ENCODE assay signal across 20 mouse cellular contexts in the genomic region with DNA sequence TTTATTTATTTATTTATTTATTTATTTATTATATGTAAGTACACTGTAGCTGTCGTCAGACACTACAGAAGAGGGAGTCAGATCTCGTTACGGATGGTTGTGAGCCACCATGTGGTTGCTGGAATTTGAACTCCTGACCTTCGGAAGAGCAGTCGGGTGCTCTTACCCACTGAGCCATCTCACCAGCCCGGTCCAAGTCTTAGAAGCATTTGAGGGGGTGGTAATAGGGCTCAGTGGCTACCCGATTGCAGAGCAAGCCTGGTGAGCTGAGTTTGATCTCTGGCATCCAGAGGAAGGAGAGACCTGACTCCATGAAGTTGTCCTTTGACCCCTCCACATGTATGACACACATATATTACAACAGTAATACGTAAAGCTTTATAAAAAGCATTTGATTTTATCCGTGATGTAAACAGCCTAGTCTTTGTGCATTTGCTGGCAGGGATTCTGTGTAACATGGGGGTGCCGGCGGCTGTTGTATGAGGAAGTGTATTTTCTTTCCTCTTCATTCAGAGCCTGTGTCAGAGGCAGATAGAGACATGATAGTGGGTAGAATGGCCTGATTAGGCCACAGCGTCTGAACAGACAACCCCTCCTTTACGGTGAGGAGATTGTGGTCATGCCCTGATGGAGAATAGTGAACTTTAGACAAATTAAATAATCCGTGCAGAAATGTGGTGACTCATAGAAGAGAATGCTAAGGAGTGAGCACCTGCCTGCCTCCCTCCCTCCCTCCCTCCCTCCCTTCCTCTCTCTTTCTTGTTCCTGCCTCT. TPM values are rescaled to one million over a fixed set of nuclear protein-coding genes. Genes with fewer than 3 reads are reported as not detected.
DNase-seq lines count a peak whose midpoint lies in the region; ATAC-seq and TF ChIP-seq lines count a peak whose summit lies in the region.
"Had no signal": no experiment of that assay in that cellular context is flagged by ENCODE, and none has a peak within 500 bp of the region (broad histone marks: within the 10 kb centered on the region; RNA-seq: fewer than 3 reads in every experiment).

No protein-coding gene starts in this region.

- no peaks in the 10 kb centered on the region for H3K9me3 ChIP-seq in forebrain, embryonic 13.5 days (replicated peaks)
- H3K9me3 ChIP-seq in forebrain, embryonic 10.5 days, result no peaks in the 10 kb centered on the region
- no peaks in the 10 kb centered on the region for H3K9me3 ChIP-seq in forebrain, embryonic 16.5 days (ENCODE audit: control insufficient read depth, low read length)
- H3K9me3 ChIP-seq in kidney, postnatal 0 days (replicated peaks; ENCODE audit: low read length), result no peaks in the 10 kb centered on the region
- H3K9me3 ChIP-seq: embryonic facial prominence, embryonic 15.5 days; heart, embryonic 10.5 days; hindbrain, embryonic 12.5 days; liver, embryonic 12.5 days; lung, embryonic 15.5 days; megakaryocyte, embryonic 14.5 days; neural tube, embryonic 13.5 days had no signal

- no peak for TF ChIP-seq CTCF in kidney, postnatal 0 days (IDR thresholded peaks at IDR 0.05; ENCODE audit: low read depth)

- no peak overlapping the region for H3K9ac ChIP-seq in forebrain, embryonic 13.5 days
- H3K9ac ChIP-seq in forebrain, embryonic 16.5 days (replicated peaks; ENCODE audit: low read depth, low read length), result no peak overlapping the region
- H3K9ac ChIP-seq in kidney, postnatal 0 days (ENCODE audit: low read depth, low read length), result no peak overlapping the region
- H3K9ac ChIP-seq: embryonic facial prominence, embryonic 15.5 days; hindbrain, embryonic 12.5 days; liver, embryonic 12.5 days; lung, embryonic 15.5 days; neural tube, embryonic 13.5 days had no signal

- peaks cover 49% of the 10 kb centered on the region for H3K4me1 ChIP-seq in forebrain, embryonic 13.5 days
- H3K4me1 ChIP-seq in forebrain, embryonic 10.5 days, result peaks cover 51% of the 10 kb centered on the region
- peaks cover 9% of the 10 kb centered on the region for H3K4me1 ChIP-seq in forebrain, embryonic 16.5 days (replicated peaks; ENCODE audit: control insufficient read depth, insufficient read depth, low read length)
- H3K4me1 ChIP-seq in kidney, postnatal 0 days (replicated peaks; ENCODE audit: insufficient read depth, low read length), result peaks cover 19% of the 10 kb centered on the region; the same call in 1 of the 2 replicates
- H3K4me1 ChIP-seq: embryonic facial prominence, embryonic 15.5 days had no signal

- H3K4me2 ChIP-seq in forebrain, embryonic 13.5 days, result no peak overlapping the region
- H3K4me2 ChIP-seq in forebrain, embryonic 16.5 days (ENCODE audit: low read length), result no peak overlapping the region
- no peak overlapping the region for H3K4me2 ChIP-seq in kidney, postnatal 0 days (ENCODE audit: low read length)
- H3K4me2 ChIP-seq: embryonic facial prominence, embryonic 15.5 days; hindbrain, embryonic 12.5 days; liver, embryonic 12.5 days; lung, embryonic 15.5 days; neural tube, embryonic 13.5 days had no signal

- H3K27ac ChIP-seq in forebrain, embryonic 13.5 days, result no peak overlapping the region
- H3K27ac ChIP-seq in forebrain, embryonic 10.5 days, result no peak overlapping the region
- no peak overlapping the region for H3K27ac ChIP-seq in forebrain, embryonic 16.5 days (ENCODE audit: low read length)
- H3K27ac ChIP-seq in kidney, postnatal 0 days, result peak overlapping the region; percentile 43; the same call in 1 of the 2 replicates
- H3K27ac ChIP-seq: embryonic facial prominence, embryonic 15.5 days; hindbrain, embryonic 12.5 days; liver, embryonic 12.5 days; neural tube, embryonic 13.5 days had no signal

- no peak for DNase-seq in forebrain, embryonic 10.5 days (ENCODE audit: extremely low spot score, low spot score)
- DNase-seq in kidney, adult 8-10 months, result peak; percentile 44 to 62
- no peak for DNase-seq in kidney, postnatal 4 days
- DNase-seq in kidney, postnatal 0 days (ENCODE audit: low spot score), result no peak
- no peak for DNase-seq in cerebellum, postnatal 14 days
- DNase-seq: adrenal gland, adult 2 months; cerebellum, adult 18-20 months; gastrocnemius, postnatal 14 days; left cerebral cortex, postnatal 4 days; thymus, postnatal 25 days had no signal

- no peaks in the 10 kb centered on the region for H3K27me3 ChIP-seq in forebrain, embryonic 13.5 days
- H3K27me3 ChIP-seq in forebrain, embryonic 10.5 days (ENCODE audit: poor library complexity, severe bottlenecking), result no peaks in the 10 kb centered on the region
- no peaks in the 10 kb centered on the region for H3K27me3 ChIP-seq in forebrain, embryonic 16.5 days (replicated peaks; ENCODE audit: control insufficient read depth, insufficient read depth, low read length)
- no peaks in the 10 kb centered on the region for H3K27me3 ChIP-seq in kidney, postnatal 0 days (ENCODE audit: insufficient read depth, low read length)
- H3K27me3 ChIP-seq: embryonic facial prominence, embryonic 15.5 days; hindbrain, embryonic 12.5 days; lung, embryonic 15.5 days; neural tube, embryonic 13.5 days had no signal

- WGBS in forebrain, embryonic 13.5 days, result 76% methylated on average over 14 of the region's 14 CpGs
- 80% methylated on average over 14 of the region's 14 CpGs for WGBS in forebrain, embryonic 10.5 days
- WGBS in forebrain, embryonic 16.5 days, result 65% methylated on average over 14 of the region's 14 CpGs
- 52% methylated on average over 14 of the region's 14 CpGs for WGBS in kidney, postnatal 0 days

- peak; percentile 51; the same call in 1 of the 2 replicates for ATAC-seq in forebrain, embryonic 13.5 days
- 0 out of 2 replicates have a peak, but pooled peaks have one; percentile 34 for ATAC-seq in forebrain, embryonic 16.5 days
- ATAC-seq in kidney, postnatal 0 days (replicated peaks; ENCODE audit: low FRiP score, low read depth), result peak; percentile 87
- ATAC-seq in frontal cortex, adult (ENCODE audit: low TSS enrichment), result no peak
- ATAC-seq: liver, embryonic 12.5 days had no signal

- no peaks in the 10 kb centered on the region for H3K36me3 ChIP-seq in forebrain, embryonic 13.5 days (ENCODE audit: poor library complexity, severe bottlenecking)
- H3K36me3 ChIP-seq in forebrain, embryonic 10.5 days (replicated peaks), result peaks cover 24% of the 10 kb centered on the region
- H3K36me3 ChIP-seq in forebrain, embryonic 16.5 days (ENCODE audit: control insufficient read depth, insufficient read depth), result no peaks in the 10 kb centered on the region
- H3K36me3 ChIP-seq in kidney, postnatal 0 days (ENCODE audit: insufficient read depth, low read length), result no peaks in the 10 kb centered on the region
- H3K36me3 ChIP-seq: embryonic facial prominence, embryonic 15.5 days; liver, embryonic 12.5 days; lung, embryonic 15.5 days; neural tube, embryonic 13.5 days had no signal

- H3K4me3 ChIP-seq in forebrain, embryonic 13.5 days, result no peak overlapping the region
- no peak overlapping the region for H3K4me3 ChIP-seq in forebrain, embryonic 10.5 days
- no peak overlapping the region for H3K4me3 ChIP-seq in forebrain, embryonic 16.5 days (replicated peaks; ENCODE audit: low read length)
- no peak overlapping the region for H3K4me3 ChIP-seq in kidney, postnatal 0 days (replicated peaks; ENCODE audit: low read depth, low read length)
- H3K4me3 ChIP-seq: embryonic facial prominence, embryonic 15.5 days; heart, embryonic 10.5 days; hindbrain, embryonic 12.5 days; liver, embryonic 12.5 days; lung, embryonic 15.5 days; neural tube, embryonic 13.5 days had no signal

RNA-seq across cellular contexts. Expression of gene Syne2, which starts 38.3 kb away (rescaled TPM):
- polyA plus RNA-seq in forebrain, embryonic 13.5 days (2015; fragmentation: Nextera tagmentation; extraction: Ambion mirVana), result 137 TPM in 2 replicates
- 95.5 and 108 TPM in 2 replicates for polyA plus RNA-seq in forebrain, embryonic 10.5 days (2016; fragmentation: Nextera tagmentation; extraction: Ambion mirVana)
- polyA plus RNA-seq in forebrain, embryonic 16.5 days (2015; fragmentation: Nextera tagmentation; extraction: Ambion mirVana), result 107 and 110 TPM in 2 replicates
- polyA plus RNA-seq in kidney, postnatal 0 days (2015; fragmentation: Nextera tagmentation; extraction: Ambion mirVana), result 37.2 and 47.5 TPM in 2 replicates

Comparison
In these comparisons a context has a peak if more than half of its experiments do, and no peak if none do; other contexts are left out.
1. DNase-seq: peak in kidney, adult 8-10 months (2 of 2); none in forebrain, embryonic 10.5 days (single experiment), kidney, postnatal 4 days (0 of 2), kidney, postnatal 0 days (single experiment) and cerebellum, postnatal 14 days (0 of 2).